In genomic region chr2:150362878-150363229, GRCm38 (mm10) we compare ENCODE assay signal across 8 mouse cellular contexts. TPM values are rescaled to one million over a fixed set of nuclear protein-coding genes. Genes with fewer than 3 reads are reported as not detected.
A peak's percentile ranks its signal among the peaks of the same experiment; 100 is the strongest.
DNase-seq lines count a peak whose midpoint lies in the region; ATAC-seq and TF ChIP-seq lines count a peak whose summit lies in the region.

No protein-coding gene starts in this region.

- no peaks in the 10 kb centered on the region for H3K79me2 ChIP-seq in liver, adult 2 months (ENCODE audit: control insufficient read depth, insufficient read depth, low read length)

- 3% methylated on average over 4 of the region's 4 CpGs for WGBS in liver, adult 2 months
- WGBS in embryonic facial prominence, embryonic 13.5 days, result 11% methylated on average over 4 of the region's 4 CpGs
- WGBS in limb, embryonic 11.5 days, result 14% methylated on average over 4 of the region's 4 CpGs
- 9% methylated on average over 4 of the region's 4 CpGs for WGBS in neural tube, embryonic 13.5 days

- no peaks in the 10 kb centered on the region; the same call in 1 of the 2 replicates for H3K4me1 ChIP-seq in liver, adult 2 months (ENCODE audit: control insufficient read depth, insufficient read depth, low read length)
- no peaks in the 10 kb centered on the region for H3K4me1 ChIP-seq in embryonic facial prominence, embryonic 13.5 days
- no peaks in the 10 kb centered on the region for H3K4me1 ChIP-seq in limb, embryonic 11.5 days (ENCODE audit: control insufficient read depth, insufficient read depth, low read length)
- H3K4me1 ChIP-seq in neural tube, embryonic 13.5 days (replicated peaks), result 0 out of 2 replicates have a peak, but pooled peaks cover 4% of the 10 kb centered on the region

- no peaks in the 10 kb centered on the region for H3K36me3 ChIP-seq in liver, adult 2 months (ENCODE audit: control insufficient read depth, insufficient read depth, low read length)
- no peaks in the 10 kb centered on the region for H3K36me3 ChIP-seq in embryonic facial prominence, embryonic 13.5 days
- no peaks in the 10 kb centered on the region for H3K36me3 ChIP-seq in limb, embryonic 11.5 days (ENCODE audit: control insufficient read depth, insufficient read depth, low read length)
- H3K36me3 ChIP-seq in neural tube, embryonic 13.5 days, result 0 out of 2 replicates have a peak, but pooled peaks cover 3% of the 10 kb centered on the region

- no peak for TF ChIP-seq CTCF in liver, adult 2 months (IDR thresholded peaks at IDR 0.05; ENCODE audit: low read depth, low read length)

- ATAC-seq in embryonic facial prominence, embryonic 13.5 days (ENCODE audit: insufficient number of reproducible peaks, insufficient read depth, low FRiP score, low TSS enrichment, low read depth), result no peak
- peak; percentile 62; the same call in 1 of the 2 replicates for ATAC-seq in limb, embryonic 11.5 days (ENCODE audit: insufficient number of reproducible peaks, low FRiP score, low TSS enrichment, low read depth)
- peak; percentile 73; the same call in 1 of the 2 replicates for ATAC-seq in neural tube, embryonic 13.5 days (ENCODE audit: low read depth)

- H3K9ac ChIP-seq in liver, adult 2 months (ENCODE audit: low read depth, low read length), result peak overlapping the region; percentile 47; the same call in 1 of the 2 replicates
- peak overlapping the region; percentile 82 for H3K9ac ChIP-seq in embryonic facial prominence, embryonic 13.5 days
- H3K9ac ChIP-seq in limb, embryonic 11.5 days (ENCODE audit: low read length), result peak overlapping the region; percentile 40
- peak overlapping the region; percentile 89 for H3K9ac ChIP-seq in neural tube, embryonic 13.5 days

- H3K9me3 ChIP-seq in embryonic facial prominence, embryonic 13.5 days, result 0 out of 2 replicates have a peak, but pooled peaks cover 4% of the 10 kb centered on the region
- H3K9me3 ChIP-seq in limb, embryonic 11.5 days (ENCODE audit: control insufficient read depth, low read length), result no peaks in the 10 kb centered on the region
- no peaks in the 10 kb centered on the region for H3K9me3 ChIP-seq in neural tube, embryonic 13.5 days

- intact Hi-C loops in left cerebral cortex, postnatal 25 days (cut with DNase I), result loop anchor here (2.0 kb wide), 1 partner anchor 226 kb away; the partner anchor contains the start of gene Zfp120

- TF ChIP-seq POLR2A in liver, adult 2 months (IDR thresholded peaks at IDR 0.05; ENCODE audit: extremely low read depth, insufficient read depth, low read length), result no peak

- H3K4me2 ChIP-seq in embryonic facial prominence, embryonic 13.5 days, result peak overlapping the region; percentile 58
- H3K4me2 ChIP-seq in limb, embryonic 11.5 days (ENCODE audit: low read depth, severe bottlenecking), result peak overlapping the region; percentile 43
- peak overlapping the region; percentile 56 for H3K4me2 ChIP-seq in neural tube, embryonic 13.5 days

- peak overlapping the region; percentile 75 for H3K27ac ChIP-seq in liver, adult 2 months (replicated peaks; ENCODE audit: insufficient read depth, low read depth, low read length)
- H3K27ac ChIP-seq in embryonic facial prominence, embryonic 13.5 days, result no peak overlapping the region
- H3K27ac ChIP-seq in limb, embryonic 11.5 days (replicated peaks; ENCODE audit: low read depth, low read length), result no peak overlapping the region
- H3K27ac ChIP-seq in neural tube, embryonic 13.5 days (replicated peaks), result peak overlapping the region; percentile 95

- no peak for DNase-seq in liver, adult 2 months (ENCODE audit: extremely low read depth, low read depth, low spot score)
- no peak for DNase-seq in liver
- no peak for DNase-seq in limb, embryonic 11.5 days (ENCODE audit: low spot score)
- DNase-seq in layer of hippocampus, adult 9-10 months (ENCODE audit: low spot score), result no peak
- no peak for DNase-seq in left cerebral cortex, postnatal 25 days (ENCODE audit: low spot score in 2 of 2)
- no peak for DNase-seq in adrenal gland, adult 2 months

- no peaks in the 10 kb centered on the region for H3K27me3 ChIP-seq in liver, adult 2 months (ENCODE audit: control insufficient read depth, insufficient read depth, low read length)
- no peaks in the 10 kb centered on the region for H3K27me3 ChIP-seq in embryonic facial prominence, embryonic 13.5 days
- H3K27me3 ChIP-seq in limb, embryonic 11.5 days (ENCODE audit: control insufficient read depth, insufficient read depth, low read length), result no peaks in the 10 kb centered on the region
- no peaks in the 10 kb centered on the region for H3K27me3 ChIP-seq in neural tube, embryonic 13.5 days

- H3K4me3 ChIP-seq in liver, adult 2 months (ENCODE audit: insufficient read depth, low read depth, low read length), result peak overlapping the region; percentile 83
- H3K4me3 ChIP-seq in embryonic facial prominence, embryonic 13.5 days, result peak overlapping the region; percentile 65
- peak overlapping the region; percentile 54 for H3K4me3 ChIP-seq in limb, embryonic 11.5 days (ENCODE audit: low read depth, low read length)
- H3K4me3 ChIP-seq in neural tube, embryonic 13.5 days, result peak overlapping the region; percentile 68

RNA-seq across cellular contexts. Expression of gene 3300002I08Rik, which starts 0.3 kb away (rescaled TPM):
- total RNA-seq in liver, adult 2 months (2014; rRNA removed), result 3.0 and 3.1 TPM in 2 replicates
- polyA plus RNA-seq in liver, adult 2 months (2012; rRNA removed), result 0.28 and 0.63 TPM in 2 replicates
- 9.8 and 10.2 TPM in 2 replicates for polyA plus RNA-seq in embryonic facial prominence, embryonic 13.5 days (2015; fragmentation: Nextera tagmentation; extraction: Ambion mirVana)
- polyA plus RNA-seq in limb, embryonic 11.5 days (2014; fragmentation: Nextera tagmentation; extraction: Ambion mirVana), result 9.4 and 9.9 TPM in 2 replicates
- 14.6 and 18.2 TPM in 2 replicates for polyA plus RNA-seq in neural tube, embryonic 13.5 days (2015; fragmentation: Nextera tagmentation; extraction: Ambion mirVana)
- total RNA-seq in left cerebral cortex, postnatal 25 days (2021), result 1 to 10 TPM; 6.6 to 8.9 TPM
- total RNA-seq in adrenal gland, adult 2 months (2021), result 1 to 10 TPM; 4.4 to 5.1 TPM
- 1.7 and 2.1 TPM in 2 replicates for polyA plus RNA-seq in adrenal gland, adult 2 months (2012; rRNA removed)

RNA-seq across cellular contexts. Expression of gene Gm10130, which starts 39.4 kb away (rescaled TPM):
- not detected in 2 replicates for total RNA-seq in liver, adult 2 months (2014; rRNA removed)
- not detected in 2 replicates for polyA plus RNA-seq in liver, adult 2 months (2012; rRNA removed)
- polyA plus RNA-seq in embryonic facial prominence, embryonic 13.5 days (2015; fragmentation: Nextera tagmentation; extraction: Ambion mirVana), result 4.0 and 6.7 TPM in 2 replicates
- 1.7 and 2.6 TPM in 2 replicates for polyA plus RNA-seq in limb, embryonic 11.5 days (2014; fragmentation: Nextera tagmentation; extraction: Ambion mirVana)
- 2.3 and 2.7 TPM in 2 replicates for polyA plus RNA-seq in neural tube, embryonic 13.5 days (2015; fragmentation: Nextera tagmentation; extraction: Ambion mirVana)
- 1 to 10 TPM in 1 of 2 experiments, not detected in 1; 2.7 TPM for total RNA-seq in left cerebral cortex, postnatal 25 days (2021)
- total RNA-seq in adrenal gland, adult 2 months (2021), result 1 to 10 TPM; 3.0 to 4.7 TPM
- not detected in 2 replicates for polyA plus RNA-seq in adrenal gland, adult 2 months (2012; rRNA removed)

Comparison
In these comparisons a context has a peak if more than half of its experiments do, and no peak if none do; other contexts are left out.
1. H3K27ac ChIP-seq: peak in liver, adult 2 months (single experiment) and neural tube, embryonic 13.5 days (single experiment); none in embryonic facial prominence, embryonic 13.5 days (single experiment) and limb, embryonic 11.5 days (single experiment).
2. Peak in every context shown above with its lines, with median percentiles within 50 percentile points of each other: H3K4me3 ChIP-seq, H3K9ac ChIP-seq and H3K4me2 ChIP-seq.